Mouse (Mus musculus) erythroblast, embryonic 14.5 days (primary cell): ENCODE measurements at regions not wholly inside any gene's neighbourhood (a gene's known extent, or its start where the extent isn't known, plus 50 kb on each side); places are given as distances from the start of the nearest gene placed in this dataset.

Source experiments
- H3K27me3 ChIP-seq: 2 replicates; pipeline ENCODE4 v1.6.1; 2012; ENCODE audit warnings: inconsistent platforms; ENCODE audit not compliant: control insufficient read depth
- H3K36me3 ChIP-seq: 2 replicates; pipeline ENCODE4 v1.6.1; 2012; ENCODE audit warnings: mild to moderate bottlenecking, inconsistent platforms; ENCODE audit not compliant: control insufficient read depth
- H3K4me1 ChIP-seq: 2 replicates; pipeline ENCODE4 v1.6.1; 2012; ENCODE audit warnings: inconsistent platforms; ENCODE audit not compliant: control insufficient read depth
- H3K4me3 ChIP-seq: replicated peaks from 2 replicates; pipeline ENCODE3; 2012; ENCODE audit warnings: moderate library complexity, mild to moderate bottlenecking, inconsistent platforms
- H3K9me3 ChIP-seq: 2 replicates; pipeline ENCODE4 v1.6.1; 2012; ENCODE audit warnings: low read length, inconsistent platforms, mixed read lengths; ENCODE audit not compliant: control insufficient read depth
- GATA1 ChIP-seq: IDR thresholded peaks from 2 replicates; pipeline ENCODE4 v1.6.1; 2012; ENCODE audit warnings: low read length, inconsistent platforms, mixed read lengths
- TAL1 ChIP-seq: IDR thresholded peaks from 3 replicates; pipeline ENCODE4 v1.6.1; 2012; ENCODE audit warnings: low read length, inconsistent platforms, mixed read lengths

DNA sequence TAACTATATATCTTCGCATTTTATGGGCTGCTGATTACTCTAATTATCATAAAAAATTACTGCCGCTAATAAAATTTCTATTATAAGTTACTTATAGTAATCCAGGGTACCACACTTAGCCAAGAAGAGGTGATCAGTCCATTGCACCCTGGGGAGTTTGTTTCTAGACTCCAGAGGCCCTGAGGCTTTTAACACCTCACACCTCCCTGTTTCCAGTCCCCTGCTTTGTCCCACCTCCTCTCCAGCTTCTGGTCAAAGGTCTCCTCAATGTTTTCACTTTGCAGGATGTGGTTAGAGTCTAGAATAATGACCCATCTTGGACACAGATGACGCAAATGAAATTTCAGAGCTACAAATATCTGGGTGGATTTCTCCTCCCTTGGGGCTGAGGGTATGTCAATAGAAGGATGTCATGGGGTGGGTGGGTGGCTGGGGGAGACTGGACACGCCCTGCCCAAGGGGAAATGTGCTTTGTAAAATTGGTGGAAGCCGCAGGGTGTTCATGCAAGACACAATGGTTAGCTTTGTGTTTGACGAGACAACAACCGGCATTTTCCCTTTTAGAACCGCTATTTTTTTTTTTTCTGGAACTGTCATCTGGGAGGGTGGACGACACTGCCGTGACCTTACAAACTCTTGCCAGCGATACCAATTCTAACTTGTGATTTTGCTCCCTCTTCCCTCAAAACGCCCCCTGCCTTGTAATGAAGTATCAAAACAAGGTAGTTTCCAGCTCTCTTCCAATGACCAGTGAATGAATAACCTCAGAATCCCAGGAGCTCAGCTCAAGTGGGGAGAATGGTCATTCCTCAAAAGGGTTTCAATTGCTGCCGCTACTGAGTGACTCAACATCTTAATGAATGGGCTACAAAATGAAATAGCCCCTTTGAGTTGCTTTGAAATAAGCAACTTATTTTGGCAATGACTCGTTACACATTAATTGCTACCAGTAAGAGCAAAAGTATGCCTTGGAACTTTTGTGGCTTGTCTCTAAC, 207.0 kb upstream of the Irx3 start:
- Histone ChIP-seq H3K27me3 (no peaks in the 10 kb centered on the region), H3K4me1 (no peaks in the 10 kb centered on the region), H3K9me3 (no peaks in the 10 kb centered on the region), H3K4me3 (no peak overlapping the region), H3K36me3 (no peaks in the 10 kb centered on the region)
- TF ChIP-seq GATA1 (no peak), TAL1 (no peak)

DNA sequence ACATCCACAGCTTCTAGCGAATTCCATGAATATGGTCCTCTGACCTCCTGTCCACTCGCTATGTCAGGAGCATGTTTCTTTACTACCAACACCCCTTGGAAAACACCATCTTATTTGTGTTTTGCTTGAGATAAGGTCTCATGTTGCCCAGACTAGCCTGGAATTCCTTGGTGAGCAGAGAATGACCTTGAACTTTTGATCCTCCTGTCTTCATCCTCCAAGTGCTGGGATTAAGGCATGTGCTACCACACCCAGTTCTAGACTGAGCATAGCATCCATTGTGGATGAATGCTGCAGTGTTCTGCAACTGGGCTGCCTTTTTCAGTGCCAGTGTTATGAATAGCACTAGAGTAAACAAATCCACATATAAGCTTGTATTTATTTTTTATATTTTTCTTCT, 203.2 kb upstream of the Irx3 start:
- Histone ChIP-seq H3K27me3 (no peaks in the 10 kb centered on the region), H3K9me3 (no peaks in the 10 kb centered on the region), H3K36me3 (no peaks in the 10 kb centered on the region), H3K4me1 (no peaks in the 10 kb centered on the region), H3K4me3 (no peak overlapping the region)
- TF ChIP-seq TAL1 (no peak), GATA1 (no peak)

DNA sequence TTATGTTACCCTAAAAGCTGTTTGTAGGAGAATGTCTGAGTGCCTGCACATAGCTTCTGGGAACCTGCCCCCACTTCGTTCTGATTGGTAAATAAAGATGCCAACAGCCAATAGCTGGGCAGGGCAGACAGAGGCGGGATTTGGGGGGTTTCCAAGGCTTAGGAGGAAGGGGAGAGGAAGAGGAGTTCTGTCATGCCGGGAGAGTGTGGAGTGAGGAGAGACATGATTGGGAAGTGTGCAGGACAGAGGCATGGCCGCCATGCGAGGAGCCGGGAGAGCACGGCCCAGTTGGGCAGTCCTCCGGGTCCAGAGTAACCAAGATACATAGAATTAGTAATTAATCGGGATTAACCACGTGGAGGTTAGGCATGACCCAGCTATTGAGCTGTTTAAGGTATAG, 202.7 kb upstream of the Irx3 start:
- Histone ChIP-seq H3K4me3 (no peak overlapping the region), H3K4me1 (no peaks in the 10 kb centered on the region), H3K36me3 (no peaks in the 10 kb centered on the region), H3K9me3 (no peaks in the 10 kb centered on the region), H3K27me3 (no peaks in the 10 kb centered on the region)
- TF ChIP-seq GATA1 (no peak), TAL1 (no peak)

DNA sequence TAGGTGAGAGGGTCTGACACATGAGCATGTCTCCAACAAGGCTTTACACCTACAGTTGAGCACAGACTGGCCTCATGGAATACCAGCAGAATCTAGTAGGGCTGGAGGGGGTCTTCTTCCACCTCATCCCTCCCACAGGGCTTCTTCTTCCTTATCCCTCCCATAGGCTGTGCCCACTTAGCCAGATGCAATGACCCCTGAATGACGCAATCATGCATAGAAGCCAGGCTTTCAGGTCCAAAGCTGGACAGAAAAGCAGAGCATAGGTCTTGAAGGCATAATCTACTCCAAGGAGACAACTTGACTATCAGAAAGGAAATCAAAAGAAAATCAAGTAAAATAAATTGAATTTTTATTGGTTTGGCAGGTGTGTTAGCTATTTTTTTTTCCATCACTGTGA, 198.5 kb upstream of the Irx3 start:
- Histone ChIP-seq H3K27me3 (no peaks in the 10 kb centered on the region), H3K4me3 (no peak overlapping the region), H3K9me3 (no peaks in the 10 kb centered on the region; the same call in 1 of the 2 replicates), H3K36me3 (no peaks in the 10 kb centered on the region), H3K4me1 (no peaks in the 10 kb centered on the region)
- no peak for TF ChIP-seq TAL1
- no peak for TF ChIP-seq GATA1

DNA sequence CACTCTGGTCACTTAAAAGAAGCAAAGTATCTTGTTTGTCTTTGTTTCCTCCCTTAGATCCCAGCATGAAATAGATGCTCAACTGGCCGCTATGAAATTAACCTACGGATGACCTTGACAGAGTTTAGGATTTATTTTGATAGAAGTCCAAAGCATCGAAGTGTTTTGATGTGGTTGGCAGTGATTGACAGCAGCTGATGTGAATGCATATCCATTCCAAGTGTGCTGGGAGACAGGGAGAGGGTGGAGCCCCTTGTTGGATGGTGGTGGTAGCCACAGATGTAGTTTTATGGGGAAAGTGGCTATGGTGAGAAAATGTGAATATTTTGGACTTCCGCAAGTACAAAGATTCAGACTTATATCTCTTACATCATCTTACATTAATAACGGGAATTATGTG, 197.8 kb upstream of the Irx3 start:
- Histone ChIP-seq H3K4me1 (no peaks in the 10 kb centered on the region), H3K9me3 (no peaks in the 10 kb centered on the region; the same call in 1 of the 2 replicates), H3K27me3 (no peaks in the 10 kb centered on the region), H3K4me3 (no peak overlapping the region), H3K36me3 (no peaks in the 10 kb centered on the region)
- no peak for TF ChIP-seq TAL1

DNA sequence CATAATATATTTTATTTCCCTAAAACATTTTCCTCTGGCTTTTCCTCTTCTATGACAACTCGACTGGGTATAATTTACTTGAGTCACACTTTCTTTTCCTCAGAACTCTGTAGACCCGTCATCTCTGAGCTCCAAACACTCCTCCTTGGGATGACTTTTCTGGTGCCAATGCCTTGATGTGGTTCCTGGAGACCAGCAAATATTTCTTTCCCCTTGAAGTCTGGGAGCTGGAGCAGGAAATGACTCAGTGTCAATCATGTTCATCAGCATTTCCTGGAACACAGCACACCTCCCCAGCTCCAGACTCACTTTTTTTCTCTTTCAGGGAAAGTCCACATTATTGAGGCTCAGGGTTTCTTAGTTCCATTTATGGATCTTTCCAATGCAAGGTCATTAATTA, 197.3 kb upstream of the Irx3 start:
- Histone ChIP-seq H3K4me1 (no peaks in the 10 kb centered on the region), H3K9me3 (no peaks in the 10 kb centered on the region; the same call in 1 of the 2 replicates), H3K36me3 (no peaks in the 10 kb centered on the region), H3K4me3 (no peak overlapping the region), H3K27me3 (no peaks in the 10 kb centered on the region)
- TF ChIP-seq TAL1: no peak
- TF ChIP-seq GATA1: no peak

DNA sequence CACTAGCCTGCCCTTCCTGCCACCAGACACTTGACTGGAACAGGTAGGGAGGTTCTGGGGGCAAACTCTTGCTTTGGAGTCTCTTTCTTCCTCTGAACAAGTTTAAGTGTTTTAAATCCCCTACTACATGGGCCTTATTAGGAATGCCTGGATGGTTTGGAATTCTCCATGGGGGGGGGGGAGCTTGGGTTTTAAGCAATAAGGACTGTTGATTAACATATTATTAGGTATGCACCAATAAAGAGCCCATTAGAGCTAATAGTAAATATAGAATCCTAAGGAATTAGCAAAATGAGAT, 196.0 kb upstream of the Irx3 start:
- Histone ChIP-seq H3K4me3 (no peak overlapping the region), H3K36me3 (no peaks in the 10 kb centered on the region), H3K27me3 (no peaks in the 10 kb centered on the region; the same call in 1 of the 2 replicates), H3K4me1 (no peaks in the 10 kb centered on the region), H3K9me3 (no peaks in the 10 kb centered on the region; the same call in 1 of the 2 replicates)
- no peak for TF ChIP-seq TAL1
- TF ChIP-seq GATA1: no peak

DNA sequence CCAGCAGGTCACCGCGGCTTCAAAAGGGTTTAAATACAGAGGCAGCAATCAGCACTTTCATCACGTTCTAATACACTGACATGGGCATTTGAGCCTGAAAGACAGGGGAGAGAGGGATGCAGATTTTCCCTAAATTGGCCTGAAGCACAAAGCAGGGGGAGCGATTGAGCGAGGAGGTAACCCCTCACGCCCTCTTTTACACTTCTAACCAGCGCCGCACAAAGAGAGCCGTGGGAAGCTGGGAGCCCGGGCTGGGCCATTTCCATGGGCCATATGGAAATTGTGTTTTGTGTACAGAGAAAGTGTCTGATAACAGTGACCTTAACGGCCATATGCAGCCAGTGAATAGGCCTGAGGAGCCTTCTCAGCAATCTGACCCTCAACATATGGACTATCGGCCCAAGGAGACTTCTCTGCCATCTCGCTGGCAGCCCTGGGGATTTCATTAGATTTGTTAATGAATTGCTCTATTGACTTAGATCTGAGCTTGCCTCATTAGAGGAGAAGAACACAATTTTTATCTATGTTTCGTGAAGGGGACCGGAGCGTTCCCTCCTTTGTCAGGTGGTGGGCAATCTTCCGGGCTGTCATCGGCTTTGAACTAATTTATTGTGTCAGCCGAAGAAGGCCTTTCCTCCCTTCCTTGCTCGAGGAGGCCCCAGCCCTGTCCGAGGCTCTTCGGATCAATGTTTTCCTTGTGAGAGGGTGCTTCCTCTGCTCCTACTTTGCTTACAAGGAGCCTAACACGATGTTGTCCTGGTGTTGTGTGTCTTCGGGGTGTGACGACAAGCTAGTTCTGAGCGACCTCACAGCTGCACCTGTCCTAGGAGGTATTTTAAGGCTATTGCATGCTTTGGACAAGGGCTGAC, 195.4 kb upstream of the Irx3 start:
- Histone ChIP-seq H3K27me3 (peaks cover under 1% of the 10 kb centered on the region; the same call in 1 of the 2 replicates), H3K4me3 (no peak overlapping the region), H3K9me3 (no peaks in the 10 kb centered on the region; the same call in 1 of the 2 replicates), H3K36me3 (no peaks in the 10 kb centered on the region), H3K4me1 (no peaks in the 10 kb centered on the region)
- TF ChIP-seq GATA1 (no peak), TAL1 (no peak)
